Mouse (Mus musculus) E14TG2a.4 (cell line): ENCODE data around the gene Esyt1.

ENCODE experiments used
- CTCF ChIP-seq: conservative IDR thresholded peaks from 2 replicates; pipeline ENCODE4 v1.5.1; 2014; ENCODE audit warnings: low read length
- NANOG ChIP-seq: IDR thresholded peaks from 2 replicates; pipeline ENCODE4 v1.6.1; 2014; ENCODE audit warnings: borderline replicate concordance, low read length, mixed read lengths
- POU5F1 ChIP-seq: IDR thresholded peaks from 2 replicates; pipeline ENCODE4 v1.6.1; 2014; ENCODE audit warnings: low read length, borderline replicate concordance

GRCm38 (mm10) chr10:128504641-128505370, 20.9 kb downstream of the Esyt1 start:
- no peak for TF ChIP-seq CTCF
- no peak for TF ChIP-seq POU5F1
- no peak for TF ChIP-seq NANOG
